Mouse (Mus musculus) adrenal gland, postnatal 25 days (tissue): ENCODE measurements around the gene Dnajc17. TPM values are rescaled to one million over a fixed set of nuclear protein-coding genes. Genes with fewer than 3 reads are reported as not detected.

Experiments
- DNase-seq: peaks from one replicate; pipeline ENCODE4 v3.0.0; 2021; ENCODE audit warnings: mixed read lengths
- total RNA-seq: library from RNA; stranded (reverse); gene quantifications from 2 replicates; pipeline ENCODE4 v1.2.3, GENCODE M21; 2021

Gene Dnajc17
- total RNA-seq, 1 experiment from 2014 or later = 18.0 TPM

- no peak for DNase-seq
Observed at GRCm38 (mm10) chr2:119198049-119198448, 10.5 kb downstream of the Dnajc17 start.

GRCm38 (mm10) chr2:119197493-119197892 lies 11.1 kb downstream of the Dnajc17 start:
- DNase-seq = no peak

- DNase-seq = no peak
Observed at GRCm38 (mm10) chr2:119196316-119197108, 12.1 kb downstream of the Dnajc17 start.

- no peak for DNase-seq
Observed at GRCm38 (mm10) chr2:119194140-119194539, 14.5 kb downstream of the Dnajc17 start.

- DNase-seq = no peak
Observed at GRCm38 (mm10) chr2:119190969-119191368, 17.6 kb downstream of the Dnajc17 start.

GRCm38 (mm10) chr2:119189029-119189710 lies 19.4 kb downstream of the Dnajc17 start:
- peak; percentile 90 for DNase-seq

- no peak for DNase-seq
Observed at GRCm38 (mm10) chr2:119182914-119183313, 25.7 kb downstream of the Dnajc17 start.

GRCm38 (mm10) chr2:119177384-119177939 lies 31.1 kb downstream of the Dnajc17 start:
- no peak for DNase-seq

GRCm38 (mm10) chr2:119176761-119177160 lies 31.8 kb downstream of the Dnajc17 start:
- DNase-seq = no peak

GRCm38 (mm10) chr2:119175614-119176013 lies 33.0 kb downstream of the Dnajc17 start:
- DNase-seq = no peak

GRCm38 (mm10) chr2:119174866-119175265 lies 33.7 kb downstream of the Dnajc17 start:
- no peak for DNase-seq

GRCm38 (mm10) chr2:119173991-119174651 lies 34.5 kb downstream of the Dnajc17 start, which contains the start of gene Gm14137:
Gene Gm14137, plus strand, starts transcription at chr2:119174509.
- DNase-seq = peak; percentile 19

- DNase-seq = peak; percentile 75
Observed at GRCm38 (mm10) chr2:119172862-119173576, 35.6 kb downstream of the Dnajc17 start.

GRCm38 (mm10) chr2:119172446-119172845 lies 36.1 kb downstream of the Dnajc17 start:
- no peak for DNase-seq

GRCm38 (mm10) chr2:119171574-119171973 lies 37.0 kb downstream of the Dnajc17 start:
- DNase-seq = no peak

GRCm38 (mm10) chr2:119170282-119170681 lies 38.3 kb downstream of the Dnajc17 start:
- DNase-seq = no peak

- DNase-seq = no peak
Observed at GRCm38 (mm10) chr2:119167866-119168256, 40.7 kb downstream of the Dnajc17 start.

- peak; percentile 84 for DNase-seq
Observed at GRCm38 (mm10) chr2:119166901-119167865, 41.4 kb downstream of the Dnajc17 start, which contains the start of gene Gchfr. Gene Gchfr, plus strand, starts transcription at chr2:119167773.

- DNase-seq = no peak
Observed at GRCm38 (mm10) chr2:119165401-119165800, 43.2 kb downstream of the Dnajc17 start.

GRCm38 (mm10) chr2:119163999-119164398 lies 44.6 kb downstream of the Dnajc17 start:
- DNase-seq = no peak

- DNase-seq = no peak
Observed at GRCm38 (mm10) chr2:119163135-119163534, 45.5 kb downstream of the Dnajc17 start.
